Mouse (Mus musculus) lung, embryonic 16.5 days (tissue): ENCODE data around the gene Sncb. TPM values are rescaled to one million over a fixed set of nuclear protein-coding genes. Genes with fewer than 3 reads are reported as not detected.

Experiments used
- ATAC-seq: fragments of 200-750 bp; cut with Nextera tagmentation; 2 replicates; pipeline ENCODE4 v1.8.0; 2017; ENCODE audit warnings: low read depth, mild to moderate bottlenecking, moderate library complexity
- H3K27ac ChIP-seq: fragments of 300-500 bp; sonication (generic); 2 replicates; pipeline ENCODE4 v1.5.1; 2014; ENCODE audit warnings: mild to moderate bottlenecking, control low read depth, low read length
- H3K27me3 ChIP-seq: fragments of 300-500 bp; sonication (generic); 2 replicates; pipeline ENCODE4 v1.6.1; 2014; ENCODE audit warnings: low read depth, low read length, mixed read lengths; ENCODE audit not compliant: control insufficient read depth, insufficient read depth
- H3K36me3 ChIP-seq: fragments of 300-500 bp; sonication (generic); 2 replicates; pipeline ENCODE4 v1.6.1; 2014; ENCODE audit warnings: low read length; ENCODE audit not compliant: control insufficient read depth, insufficient read depth
- H3K4me1 ChIP-seq: fragments of 300-500 bp; sonication (generic); replicated peaks from 2 replicates; pipeline ENCODE4 v1.6.1; 2014; ENCODE audit warnings: low read length, mixed read lengths; ENCODE audit not compliant: control insufficient read depth, insufficient read depth
- H3K4me2 ChIP-seq: fragments of 300-500 bp; sonication (generic); 2 replicates; pipeline ENCODE4 v1.6.1; 2014; ENCODE audit warnings: low read depth, low read length, control low read depth
- H3K4me3 ChIP-seq: fragments of 300-500 bp; sonication (generic); 2 replicates; pipeline ENCODE4 v1.5.1; 2014; ENCODE audit warnings: mild to moderate bottlenecking, low read length, control low read depth
- H3K9ac ChIP-seq: fragments of 300-500 bp; sonication (generic); 2 replicates; pipeline ENCODE4 v1.6.1; 2014; ENCODE audit warnings: low read length, control low read depth
- H3K9me3 ChIP-seq: fragments of 300-500 bp; sonication (generic); 2 replicates; pipeline ENCODE4 v1.6.1; 2016; ENCODE audit warnings: low read length; ENCODE audit not compliant: control insufficient read depth
- WGBS: fragments of 180-500 bp; shearing (Covaris S2); extraction: QIAGEN DNeasy Blood & Tissue Kit; methylation state at CpG from one replicate; pipeline ENCODE4 v1.1.7; 2014; 5-methylcytosine and 5-hydroxymethylcytosine counted together
- polyA plus RNA-seq: library from polyadenylated mRNA; unstranded; fragments of >200 nt; fragmentation: Nextera tagmentation; extraction: Ambion mirVana; gene quantifications from 2 replicates; pipeline ENCODE4 v1.2.1, GENCODE M21; 2015

Sncb gene
- polyA plus RNA-seq, 1 experiment from 2014 or later = not detected

DNA sequence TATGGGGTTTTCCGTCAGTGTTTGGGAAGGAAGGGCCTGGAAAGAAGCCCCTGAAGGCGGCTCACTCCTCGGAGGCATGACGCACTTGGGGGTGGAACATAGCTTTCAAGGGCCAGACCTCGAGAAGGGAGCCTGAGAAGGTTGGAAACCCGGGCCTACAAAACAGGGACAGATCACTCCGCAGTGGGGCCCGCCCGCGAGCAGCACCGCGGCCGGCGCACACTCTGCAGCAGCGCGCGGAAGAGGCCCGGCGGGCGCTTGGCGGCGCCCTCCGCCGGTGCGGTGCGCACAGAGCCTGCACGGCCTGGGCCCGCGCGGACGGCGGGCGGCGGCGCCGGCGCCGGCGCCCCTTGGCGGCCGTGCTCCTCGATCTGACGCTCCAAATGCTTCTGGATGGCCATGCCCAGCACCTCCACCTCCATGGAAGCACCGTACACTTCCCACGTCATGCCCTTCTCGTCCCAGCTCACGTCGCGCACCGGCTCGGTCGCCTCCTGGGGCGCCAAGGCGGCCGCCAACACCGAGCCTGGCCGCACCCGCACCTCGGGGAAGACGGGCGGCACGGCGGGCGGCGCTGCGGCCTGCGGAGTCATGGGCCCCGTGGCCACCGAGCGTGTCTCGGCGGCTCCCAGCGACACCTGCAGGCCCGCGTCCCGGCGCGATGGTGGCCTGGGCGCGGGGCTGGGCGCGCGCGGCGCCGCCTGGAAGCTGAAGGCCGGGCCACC is 28.7 kb downstream of the Sncb start:
- no peaks in the 10 kb centered on the region for H3K9me3 ChIP-seq
- WGBS = 2% methylated on average over 56 of the region's 87 CpGs
- peak overlapping the region; percentile 67 for H3K4me2 ChIP-seq
- H3K27ac ChIP-seq = no peak overlapping the region
- H3K4me3 ChIP-seq = peak overlapping the region; percentile 41
- H3K4me1 ChIP-seq = peaks cover 9% of the 10 kb centered on the region
- H3K27me3 ChIP-seq = peaks cover 42% of the 10 kb centered on the region
- ATAC-seq = peak; percentile 72
- no peak overlapping the region for H3K9ac ChIP-seq
- H3K36me3 ChIP-seq = no peaks in the 10 kb centered on the region

DNA sequence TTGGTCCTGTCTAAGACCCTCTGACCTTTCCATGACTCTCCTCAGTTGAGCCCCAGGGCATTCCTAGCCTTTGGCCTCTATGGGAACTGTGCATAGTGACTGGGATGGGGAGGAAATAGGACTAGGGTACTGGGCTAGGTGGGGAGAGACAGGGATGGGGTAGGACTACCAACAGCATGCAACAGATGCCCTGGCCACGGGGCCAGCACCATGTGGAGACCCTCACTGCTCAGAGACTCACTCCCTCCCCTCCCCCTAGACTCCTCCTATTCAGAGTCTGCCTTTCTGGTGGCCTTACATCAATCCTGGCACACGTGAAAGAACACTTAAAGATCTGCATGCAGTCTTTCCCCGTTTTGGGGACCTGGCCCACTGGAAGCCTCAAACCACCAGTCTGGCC is 29.5 kb downstream of the Sncb start:
- WGBS = 20% methylated on average over 3 of the region's 3 CpGs
- peaks cover 9% of the 10 kb centered on the region for H3K4me1 ChIP-seq
- no peaks in the 10 kb centered on the region for H3K9me3 ChIP-seq
- no peak overlapping the region for H3K4me3 ChIP-seq
- H3K36me3 ChIP-seq = no peaks in the 10 kb centered on the region
- H3K9ac ChIP-seq = no peak overlapping the region
- no peak overlapping the region for H3K27ac ChIP-seq
- no peak for ATAC-seq
- H3K4me2 ChIP-seq = no peak overlapping the region
- peaks cover 42% of the 10 kb centered on the region for H3K27me3 ChIP-seq

DNA sequence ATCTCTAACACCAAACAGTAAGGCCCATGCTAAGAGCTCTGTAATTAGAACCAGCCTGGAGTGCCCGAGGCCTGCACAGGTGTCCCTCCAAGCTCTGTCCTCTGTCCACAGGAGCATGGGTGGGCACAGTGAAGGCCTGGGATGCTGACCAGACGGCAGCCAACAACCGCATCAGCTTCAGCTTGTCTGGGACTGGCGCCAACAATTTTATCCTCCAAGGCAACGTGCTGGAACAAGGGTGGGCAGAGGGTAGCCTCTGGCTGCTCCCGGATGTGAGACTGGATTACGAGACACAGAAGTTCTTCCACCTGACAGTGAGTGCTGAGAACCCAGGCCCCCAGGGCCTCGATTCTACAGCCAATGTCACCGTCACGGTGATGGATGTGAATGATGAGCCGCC is 40.3 kb downstream of the Sncb start:
- no peak for ATAC-seq
- WGBS = 43% methylated on average over 11 of the region's 11 CpGs
- H3K4me2 ChIP-seq = no peak overlapping the region
- H3K4me1 ChIP-seq = no peaks in the 10 kb centered on the region
- H3K9me3 ChIP-seq = no peaks in the 10 kb centered on the region
- no peak overlapping the region for H3K9ac ChIP-seq
- no peaks in the 10 kb centered on the region for H3K27me3 ChIP-seq
- no peaks in the 10 kb centered on the region for H3K36me3 ChIP-seq
- no peak overlapping the region for H3K4me3 ChIP-seq
- no peak overlapping the region for H3K27ac ChIP-seq

DNA sequence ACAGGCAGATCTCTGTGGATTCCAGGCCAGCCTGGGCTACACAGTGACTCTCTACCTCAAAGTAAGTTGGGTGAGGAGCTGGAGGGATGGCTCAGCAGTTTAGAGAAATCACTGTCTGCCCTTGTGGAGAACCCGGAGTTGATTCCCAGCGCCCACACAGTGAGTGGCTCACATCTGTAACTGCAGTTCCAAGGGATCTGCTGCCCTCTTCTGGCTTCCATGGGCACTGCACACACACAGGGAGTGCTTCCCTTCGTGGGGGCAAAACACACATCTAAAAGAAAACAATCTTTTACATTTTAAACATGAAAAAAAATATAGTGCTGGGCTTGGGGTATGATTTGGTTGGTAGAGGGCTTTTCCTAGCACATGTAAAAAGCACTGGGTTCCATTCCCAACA is 43.3 kb downstream of the Sncb start:
- Histone ChIP-seq H3K36me3 (no peaks in the 10 kb centered on the region), H3K4me1 (no peaks in the 10 kb centered on the region), H3K4me2 (no peak overlapping the region), H3K27ac (no peak overlapping the region), H3K9ac (no peak overlapping the region), H3K27me3 (no peaks in the 10 kb centered on the region), H3K4me3 (no peak overlapping the region), H3K9me3 (no peaks in the 10 kb centered on the region)
- WGBS = 93% methylated on average over 3 of the region's 3 CpGs
- ATAC-seq = no peak

DNA sequence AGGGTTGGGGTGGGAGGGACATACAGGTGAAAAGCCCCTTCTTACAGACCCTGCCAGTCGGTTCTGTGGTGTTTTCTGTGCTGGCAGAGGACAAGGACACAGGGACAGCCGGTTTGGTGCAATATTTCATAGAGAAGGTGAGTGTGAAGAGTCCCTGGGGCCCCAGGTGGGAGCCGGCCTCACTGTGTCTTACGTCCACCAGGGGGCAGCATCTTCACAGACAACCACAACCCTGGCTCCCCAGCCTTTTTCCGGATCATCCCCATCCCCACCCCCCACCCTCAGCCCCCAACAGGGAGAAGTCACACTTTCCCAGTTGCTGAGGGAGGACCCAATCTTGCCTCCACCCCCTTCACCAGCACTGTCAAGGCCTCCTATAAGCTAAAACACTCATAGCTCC is 49.5 kb downstream of the Sncb start:
- 4% methylated on average over 5 of the region's 5 CpGs for WGBS
- no peaks in the 10 kb centered on the region for H3K9me3 ChIP-seq

DNA sequence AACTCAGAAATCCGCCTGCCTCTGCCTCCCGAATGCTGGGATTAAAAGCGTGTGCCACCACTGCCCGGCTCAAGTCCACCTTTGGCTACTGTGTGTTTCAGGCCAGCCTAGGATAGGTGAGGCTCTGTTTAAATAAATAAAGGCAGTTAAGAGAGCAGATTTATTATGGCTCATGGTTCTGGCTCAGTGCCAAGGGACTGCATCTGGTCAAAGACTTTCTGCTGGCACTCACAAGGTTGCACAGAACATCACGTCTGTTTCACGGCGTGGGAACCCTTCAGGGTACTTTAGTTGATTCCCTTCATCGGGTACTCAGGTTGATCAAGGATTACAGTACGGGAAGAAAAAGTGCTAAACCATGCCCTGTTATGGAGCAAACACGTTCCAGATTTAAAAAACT is 51.4 kb downstream of the Sncb start:
- no peaks in the 10 kb centered on the region for H3K9me3 ChIP-seq

More for the DNA sequence above, 49.5 kb downstream of the Sncb start:
- no peak overlapping the region for H3K9ac ChIP-seq
- no peak for ATAC-seq
- no peak overlapping the region for H3K4me2 ChIP-seq
- H3K36me3 ChIP-seq = no peaks in the 10 kb centered on the region
- no peak overlapping the region for H3K27ac ChIP-seq
- no peak overlapping the region for H3K4me3 ChIP-seq
- H3K27me3 ChIP-seq = no peaks in the 10 kb centered on the region
- no peaks in the 10 kb centered on the region for H3K4me1 ChIP-seq

DNA sequence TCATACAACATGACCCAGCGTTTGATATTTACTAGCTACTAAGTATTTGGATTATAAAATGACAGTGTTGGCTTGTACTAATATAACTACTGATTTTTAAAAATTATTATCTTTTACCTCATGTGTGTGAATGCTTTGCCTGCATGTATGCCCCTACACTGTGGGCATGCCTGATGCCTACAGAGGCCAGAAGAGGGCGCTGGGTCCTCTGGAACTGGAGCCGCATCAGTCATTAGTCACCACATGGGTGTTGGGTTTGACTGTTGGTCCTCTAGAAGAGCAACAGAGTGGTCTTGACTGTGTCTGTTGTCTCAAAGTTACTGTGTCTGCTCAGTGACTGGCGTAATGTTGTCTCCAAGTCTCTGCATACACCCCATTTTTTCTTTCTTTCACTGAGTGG is 52.0 kb downstream of the Sncb start:
- WGBS = 40% methylated on average over 4 of the region's 4 CpGs
- H3K36me3 ChIP-seq = no peaks in the 10 kb centered on the region
- no peak for ATAC-seq
- no peak overlapping the region for H3K9ac ChIP-seq
- H3K4me2 ChIP-seq = no peak overlapping the region
- no peaks in the 10 kb centered on the region for H3K4me1 ChIP-seq
- no peaks in the 10 kb centered on the region for H3K27me3 ChIP-seq
- no peak overlapping the region for H3K27ac ChIP-seq
- no peaks in the 10 kb centered on the region for H3K9me3 ChIP-seq
- H3K4me3 ChIP-seq = no peak overlapping the region

More for the DNA sequence above, 51.4 kb downstream of the Sncb start:
- H3K27me3 ChIP-seq = no peaks in the 10 kb centered on the region
- no peaks in the 10 kb centered on the region for H3K36me3 ChIP-seq
- no peak overlapping the region for H3K9ac ChIP-seq
- no peak overlapping the region for H3K4me2 ChIP-seq
- 58% methylated on average over 10 of the region's 10 CpGs for WGBS
- H3K27ac ChIP-seq = no peak overlapping the region
- H3K4me1 ChIP-seq = no peaks in the 10 kb centered on the region
- no peak overlapping the region for H3K4me3 ChIP-seq
- no peak for ATAC-seq

DNA sequence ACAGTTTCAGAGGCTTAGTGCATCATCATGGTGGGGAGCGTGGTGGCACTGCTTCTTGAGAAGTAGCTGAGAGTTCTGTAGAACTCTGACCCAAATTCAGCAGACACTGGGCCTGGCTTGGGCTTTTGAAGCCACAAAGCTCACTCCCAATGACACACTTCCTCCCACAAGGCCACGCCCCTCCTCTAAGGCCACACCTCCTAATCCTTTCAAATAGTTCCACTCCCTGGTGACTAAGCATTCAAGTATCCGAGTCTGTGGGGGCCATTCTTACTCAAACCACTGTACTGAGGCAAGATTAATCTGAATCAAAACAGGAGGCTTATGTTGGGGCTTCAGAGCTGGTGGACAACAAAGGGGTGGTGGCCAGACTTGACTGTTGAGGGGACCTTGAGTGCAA is 55.5 kb downstream of the Sncb start:
- 71% methylated on average over 3 of the region's 3 CpGs for WGBS
- Histone ChIP-seq H3K36me3 (no peaks in the 10 kb centered on the region), H3K27ac (no peak overlapping the region), H3K4me1 (no peaks in the 10 kb centered on the region), H3K4me3 (no peak overlapping the region), H3K9ac (no peak overlapping the region), H3K9me3 (no peaks in the 10 kb centered on the region), H3K27me3 (no peaks in the 10 kb centered on the region), H3K4me2 (no peak overlapping the region)
- no peak for ATAC-seq
